ENCODE assay signal across 8 mouse cellular contexts in genomic region chr12:73205710-73206649, GRCm38 (mm10).
DNase-seq lines count a peak whose midpoint lies in the region; ATAC-seq and TF ChIP-seq lines count a peak whose summit lies in the region.

No protein-coding gene starts in this region.

- no peak for ATAC-seq in frontal cortex, adult (ENCODE audit: low TSS enrichment)
- no peak for ATAC-seq in granulocyte monocyte progenitor cell, adult 5-6 weeks (replicated peaks; ENCODE audit: poor library complexity, severe bottlenecking)

- peaks cover 8% of the 10 kb centered on the region for H3K4me1 ChIP-seq in lung, adult 2 months (ENCODE audit: control insufficient read depth, insufficient read depth, low read length)

- H3K4me3 ChIP-seq in lung, adult 2 months (replicated peaks; ENCODE audit: extremely low read depth, low read depth, low read length): no peak overlapping the region

- no peak for TF ChIP-seq POLR2A in lung, adult 2 months (IDR thresholded peaks at IDR 0.05; ENCODE audit: borderline replicate concordance, extremely low read depth, low read depth, low read length)

- no peak for TF ChIP-seq CTCF in lung, adult 2 months (IDR thresholded peaks at IDR 0.05; ENCODE audit: insufficient read depth, low read length)

- DNase-seq in ovary, adult 18-20 months (ENCODE audit: low spot score): peak; percentile 12
- no peak for DNase-seq in ovary, postnatal 10 days (ENCODE audit: low spot score)
- peak; percentile 41 for DNase-seq in hindlimb bud, embryonic 11.5 days (ENCODE audit: extremely low spot score, low read depth, low spot score)
- peak; percentile 48 for DNase-seq in lung, adult 2 months
- peak; percentile 80 to 83 for DNase-seq in urinary bladder, postnatal 36 days (ENCODE audit: low spot score in 2 of 2)
- no peak for DNase-seq in left cerebral cortex, adult 11 months (ENCODE audit: low spot score)

- 66% methylated on average over 11 of the region's 11 CpGs for WGBS in lung, adult 2 months

Comparison
In these comparisons a context has a peak if more than half of its experiments do, and no peak if none do; other contexts are left out.
1. DNase-seq: peak in ovary, adult 18-20 months (single experiment), hindlimb bud, embryonic 11.5 days (single experiment), lung, adult 2 months (single experiment) and urinary bladder, postnatal 36 days (2 of 2); none in ovary, postnatal 10 days (single experiment) and left cerebral cortex, adult 11 months (single experiment).